Mouse (Mus musculus): ENCODE data around the gene Hsf4.
"Not testable (repeated sequence)": the region's sequence is repeated elsewhere in the genome, so short reads cannot be mapped to it uniquely, and the experiment has no call there.

Gene Hsf4

DNA sequence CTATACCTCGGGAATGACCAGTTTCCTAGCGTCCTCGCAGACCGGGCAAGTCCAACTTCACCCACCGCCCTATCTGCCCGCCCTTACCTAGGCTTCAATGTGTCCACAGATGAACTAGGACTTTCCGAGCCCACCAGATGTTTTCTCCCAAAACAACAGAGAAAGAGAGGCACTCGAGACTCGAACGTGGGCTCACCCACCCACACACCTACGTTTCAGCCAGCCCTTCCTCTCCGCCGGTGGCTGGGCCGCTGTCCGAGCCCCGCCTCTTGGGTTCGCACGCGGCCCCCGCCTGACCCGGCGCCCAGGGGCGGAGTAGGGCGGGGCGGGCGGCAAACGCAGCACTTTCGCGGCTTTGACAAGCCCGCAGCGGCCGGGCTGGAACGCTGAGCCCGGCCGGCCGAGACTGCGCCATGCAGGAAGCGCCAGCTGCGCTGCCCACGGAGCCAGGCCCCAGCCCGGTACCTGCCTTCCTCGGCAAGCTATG is at the start of gene Hsf4:
Gene Hsf4, plus strand, starts transcription at position 341 of the 487 bp plus-strand sequence.
- DNase-seq (ENCODE audit: low spot score): no peak

GRCm38 (mm10) chr8:105223850-105224249 is 45.8 kb upstream of the Hsf4 start:
- no peak for DNase-seq (ENCODE audit: low spot score)

- DNase-seq (ENCODE audit: low spot score): peak; percentile 95
These were observed 45.0 kb upstream of the Hsf4 start, which contains the start of gene D230025D16Rik for GRCm38 (mm10) chr8:105224413-105225271. Gene D230025D16Rik, plus strand, starts transcription at chr8:105225145.

GRCm38 (mm10) chr8:105225272-105225593 is 44.4 kb upstream of the Hsf4 start:
- DNase-seq (ENCODE audit: low spot score): no peak

GRCm38 (mm10) chr8:105225917-105226316 is 43.7 kb upstream of the Hsf4 start:
- peak; percentile 32 for DNase-seq (ENCODE audit: low spot score)

DNA sequence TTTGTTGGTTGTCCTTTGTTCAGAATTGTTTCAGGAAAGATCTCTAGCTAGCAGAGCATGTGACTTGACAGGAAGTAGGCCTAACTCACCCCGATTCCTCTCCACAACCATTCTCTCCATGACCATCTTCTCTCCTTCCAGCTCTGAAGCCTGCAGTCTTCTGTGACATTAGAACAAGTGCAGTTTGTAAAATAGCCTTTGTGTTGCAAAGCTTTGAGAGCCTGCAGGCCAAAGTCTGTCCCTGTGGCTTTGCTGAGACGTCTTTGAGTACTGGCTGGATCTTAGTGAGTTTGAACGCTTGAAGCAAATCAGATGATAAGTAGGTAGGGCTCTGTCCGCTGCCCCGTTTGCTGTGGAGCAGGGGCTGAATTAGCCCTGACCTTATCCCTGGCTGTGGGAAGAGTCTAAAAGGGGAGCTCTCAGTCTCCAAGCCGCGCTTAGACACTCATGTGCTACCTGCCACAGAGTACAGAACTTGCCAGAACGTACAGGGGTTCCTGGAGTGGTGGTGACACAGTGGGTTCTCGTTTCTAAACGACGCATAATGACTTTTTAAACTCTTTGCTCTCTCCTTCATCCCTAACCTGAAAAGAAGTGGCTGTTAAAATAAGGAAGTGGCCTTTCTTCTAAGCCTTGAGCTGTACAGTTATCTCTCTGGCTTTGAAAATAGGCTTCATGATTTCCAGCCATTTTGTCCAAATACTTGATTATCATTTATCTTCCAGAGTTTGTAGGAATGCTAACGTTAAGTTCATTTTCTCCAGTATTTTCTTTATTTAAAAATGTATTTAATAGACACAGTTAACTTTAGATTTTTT is 37.9 kb upstream of the Hsf4 start:
- no peak for DNase-seq (ENCODE audit: low spot score)

GRCm38 (mm10) chr8:105232321-105232693 is 37.3 kb upstream of the Hsf4 start:
- not testable (repeated sequence) for DNase-seq (ENCODE audit: low spot score)

GRCm38 (mm10) chr8:105233126-105233935 is 36.3 kb upstream of the Hsf4 start:
- peak; percentile 26 for DNase-seq (ENCODE audit: low spot score)

GRCm38 (mm10) chr8:105235206-105235605 is 34.4 kb upstream of the Hsf4 start:
- no peak for DNase-seq (ENCODE audit: low spot score)

DNA sequence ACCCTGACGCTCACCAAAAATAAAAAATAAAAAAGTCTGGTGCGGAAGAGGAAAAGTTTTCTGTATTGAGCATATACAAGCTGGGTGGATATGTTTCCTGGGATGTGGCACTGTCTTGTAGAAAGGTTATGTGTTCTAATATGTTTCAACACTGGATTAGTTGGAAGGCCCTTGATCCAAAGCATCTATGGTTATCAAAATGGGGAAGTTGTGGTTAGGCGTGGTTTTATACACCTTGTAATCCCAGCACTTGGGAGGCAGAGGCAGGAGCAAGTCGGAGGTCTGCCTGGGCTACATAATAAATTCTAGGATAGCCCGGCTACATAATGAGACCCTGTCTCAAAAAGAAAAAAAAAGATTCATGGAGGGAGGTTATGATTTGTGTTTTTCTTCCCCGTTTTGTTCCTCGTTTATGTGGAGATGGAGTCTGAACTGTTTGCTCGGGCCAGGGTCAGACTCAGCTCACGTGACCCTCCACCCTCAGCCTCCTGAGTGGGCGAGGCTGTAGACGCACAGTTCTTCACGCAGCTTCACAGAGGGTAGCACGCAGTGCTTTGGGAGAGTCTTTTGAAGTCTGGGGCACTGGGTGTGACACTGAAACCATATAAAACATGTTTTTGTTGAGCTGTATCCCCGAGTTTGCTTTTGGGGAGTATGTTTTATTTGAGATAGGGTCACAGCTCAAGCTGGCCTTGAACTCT is 32.0 kb upstream of the Hsf4 start:
- no peak for DNase-seq (ENCODE audit: low spot score)

GRCm38 (mm10) chr8:105241016-105241415 is 28.6 kb upstream of the Hsf4 start:
- DNase-seq (ENCODE audit: low spot score): no peak

DNA sequence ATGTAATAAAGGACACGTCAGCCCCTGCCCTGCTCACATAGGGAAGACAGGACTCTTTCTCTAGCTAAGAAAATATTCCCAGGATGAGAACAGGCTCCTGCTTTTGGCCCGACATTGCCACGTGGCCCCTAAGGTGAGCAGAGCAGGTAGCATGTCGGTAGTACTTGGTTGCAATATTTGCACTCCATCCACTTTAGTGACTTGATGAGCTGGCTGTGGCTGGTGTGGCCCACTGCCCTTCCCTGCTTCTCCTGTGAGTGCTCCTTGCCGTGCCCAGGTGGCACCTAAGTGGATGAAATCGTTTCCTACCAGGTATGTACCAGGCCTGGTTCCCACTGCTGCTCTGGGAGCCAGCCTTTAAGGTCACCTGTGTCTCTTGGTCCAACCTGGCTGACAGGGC is 17.6 kb upstream of the Hsf4 start:
- no peak for DNase-seq (ENCODE audit: low spot score)

GRCm38 (mm10) chr8:105252680-105253537 is 16.7 kb upstream of the Hsf4 start:
- DNase-seq (ENCODE audit: low spot score): no peak

DNA sequence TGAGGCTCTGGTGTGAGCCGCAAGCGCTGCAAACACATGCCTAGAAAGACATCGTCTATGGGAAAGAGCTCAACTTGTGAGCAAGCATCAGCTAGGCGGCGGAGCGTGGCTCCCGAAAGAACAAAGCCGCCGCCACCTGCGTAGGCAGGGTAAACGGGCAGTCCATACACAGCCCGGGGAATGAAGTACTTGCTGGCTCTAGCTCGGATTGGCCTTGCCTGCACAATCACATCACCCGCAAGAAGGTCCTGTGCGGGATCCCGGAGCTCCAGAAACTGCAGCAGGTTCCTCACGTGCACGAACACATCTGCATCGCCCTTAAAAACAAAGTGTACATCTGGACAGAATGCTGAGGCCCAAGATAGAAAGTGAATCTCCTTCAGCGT is 15.8 kb upstream of the Hsf4 start:
- DNase-seq (ENCODE audit: low spot score): no peak

GRCm38 (mm10) chr8:105254152-105254965 is 15.2 kb upstream of the Hsf4 start:
- DNase-seq (ENCODE audit: low spot score): peak; percentile 81

DNA sequence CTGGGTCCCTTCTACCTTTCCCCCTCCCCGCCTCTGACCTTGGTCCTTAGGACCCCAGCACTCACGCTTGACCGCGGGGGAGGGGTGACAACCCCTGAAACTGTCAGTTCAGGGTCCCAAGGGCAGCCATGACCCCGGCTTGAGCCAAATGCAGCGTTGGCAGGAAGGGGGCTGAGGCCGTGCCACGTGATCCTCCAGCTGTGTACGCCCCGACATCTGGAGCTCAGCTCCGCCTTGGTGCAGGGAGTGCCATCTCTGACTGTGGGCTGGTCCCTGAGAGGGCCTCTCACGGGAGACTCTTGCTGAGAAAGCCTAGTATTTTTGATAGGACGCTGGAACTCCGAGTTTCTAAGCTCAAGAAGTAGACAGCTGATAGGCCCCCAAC is 14.6 kb upstream of the Hsf4 start, which contains the start of gene B3gnt9:
Gene B3gnt9, minus strand, starts transcription at position 188 of the 385 bp plus-strand sequence.
- DNase-seq (ENCODE audit: low spot score): peak; percentile 79

GRCm38 (mm10) chr8:105257318-105258114 is 12.1 kb upstream of the Hsf4 start:
- no peak for DNase-seq (ENCODE audit: low spot score)

GRCm38 (mm10) chr8:105258911-105259720 is 10.5 kb upstream of the Hsf4 start:
- no peak for DNase-seq (ENCODE audit: low spot score)

Data from c-Kit-positive CD71-positive TER-119-positive erythroid progenitor cells, embryonic 14.5 days (primary cell).